Mouse (Mus musculus): ENCODE data around the gene Ggact.

DNA sequence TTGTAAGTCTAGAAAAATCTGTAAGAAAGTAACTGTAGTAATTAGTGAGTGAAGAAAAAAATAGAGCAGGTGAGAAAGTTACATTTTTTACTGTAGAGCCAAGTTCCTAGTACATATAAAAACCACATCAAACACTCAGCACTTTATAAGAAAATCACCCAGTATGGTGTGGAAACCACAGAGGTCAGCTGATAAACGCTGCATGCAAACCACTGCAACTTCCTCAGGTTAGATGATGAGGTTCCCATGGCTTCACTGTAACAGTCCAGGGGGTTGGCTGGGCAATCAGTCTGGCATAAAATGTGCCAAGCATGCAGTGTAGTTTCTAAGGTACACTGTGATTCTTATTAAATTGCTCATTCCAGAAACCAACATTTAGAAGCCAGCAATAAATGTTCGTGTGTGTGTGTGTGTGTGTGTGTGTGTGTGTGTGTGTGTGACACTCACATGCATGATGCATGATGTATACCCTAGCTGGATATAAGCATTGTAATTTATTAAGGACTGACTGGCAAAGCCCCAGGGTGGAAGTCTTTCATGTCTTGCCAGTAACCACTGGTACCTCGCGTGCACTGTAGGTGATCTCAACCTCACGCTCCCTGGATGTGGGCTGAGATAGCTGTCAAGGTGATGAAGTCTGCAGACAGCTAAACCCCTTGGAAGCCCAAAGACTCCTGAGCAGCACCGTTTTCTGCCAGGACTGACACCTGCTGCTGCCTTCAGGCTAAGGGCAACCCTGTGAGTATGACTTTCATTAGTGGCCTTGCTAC lies 38.3 kb upstream of the Ggact start:
- TF ChIP-seq CTCF (IDR thresholded peaks at IDR 0.05; ENCODE audit: control insufficient read depth, insufficient read depth, insufficient read length) (no peak), USF1 (IDR thresholded peaks at IDR 0.05; ENCODE audit: low read depth) (no peak), MAX (IDR thresholded peaks at IDR 0.05) (no peak), MYOD1 (IDR thresholded peaks at IDR 0.05; ENCODE audit: control insufficient read depth, insufficient read length, low read depth) (no peak), CEBPB (IDR thresholded peaks at IDR 0.05; ENCODE audit: low read depth) (no peak), MYOG (IDR thresholded peaks at IDR 0.05; ENCODE audit: control insufficient read depth, extremely low read depth, insufficient read length) (no peak), FOSL1 (IDR thresholded peaks at IDR 0.05; ENCODE audit: insufficient read depth, low read length, poor library complexity, severe bottlenecking) (no peak)
